Mouse (Mus musculus): ENCODE results near the gene Exosc9.

DNA sequence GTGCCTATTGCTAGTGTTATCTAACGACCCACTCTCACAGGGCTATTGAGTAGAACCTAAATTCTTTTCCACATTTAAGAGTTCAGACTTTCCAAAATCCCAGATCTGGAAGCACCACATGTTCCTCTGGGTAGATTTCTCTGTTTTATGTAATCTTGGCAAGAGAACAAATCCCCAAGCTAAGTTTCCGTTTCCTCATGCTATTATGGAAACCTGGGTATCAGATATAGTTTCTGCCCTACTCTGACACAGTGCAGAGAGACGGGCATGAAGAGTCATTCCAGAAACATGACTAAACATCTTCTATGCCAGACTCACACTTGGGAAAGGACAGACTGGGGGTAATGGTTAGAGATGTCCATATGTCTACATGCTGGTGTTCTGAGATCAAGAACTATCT lies 27.9 kb upstream of the Exosc9 start:
- TF ChIP-seq CTCF (IDR thresholded peaks at IDR 0.05) = no peak
- no peak for TF ChIP-seq EP300 (IDR thresholded peaks at IDR 0.05)

Measured in lung, postnatal 0 days (tissue).